Mouse (Mus musculus) ES-Bruce4 (cell line): ENCODE results near the gene Lhx1. TPM values are rescaled to one million over a fixed set of nuclear protein-coding genes. Genes with fewer than 3 reads are reported as not detected.
A peak's percentile ranks its signal among the peaks of the same experiment; 100 is the strongest.

Source experiments
- H3K27ac ChIP-seq: 2 replicates; pipeline ENCODE4 v1.5.1; 2012; ENCODE audit warnings: low read length, inconsistent platforms; ENCODE audit not compliant: insufficient read depth
- H3K27me3 ChIP-seq: 2 replicates; pipeline ENCODE4 v1.6.1; 2012; ENCODE audit warnings: mild to moderate bottlenecking, low read length, inconsistent platforms; ENCODE audit not compliant: control insufficient read depth, poor library complexity, insufficient read depth, severe bottlenecking
- H3K36me3 ChIP-seq: 2 replicates; pipeline ENCODE4 v1.6.1; 2012; ENCODE audit warnings: inconsistent platforms, mild to moderate bottlenecking, low read length, moderate library complexity; ENCODE audit not compliant: control insufficient read depth, poor library complexity, insufficient read depth, severe bottlenecking
- H3K4me1 ChIP-seq: one replicate; pipeline ENCODE4 v1.8.1; 2011; ENCODE audit warnings: low read length; ENCODE audit not compliant: control insufficient read depth, insufficient read depth
- H3K4me3 ChIP-seq: 2 replicates; pipeline ENCODE4 v1.5.1; 2011; ENCODE audit warnings: low read depth, mild to moderate bottlenecking, low read length
- H3K9ac ChIP-seq: 2 replicates; pipeline ENCODE4 v1.6.1; 2012; ENCODE audit warnings: low read depth, mild to moderate bottlenecking, inconsistent platforms; ENCODE audit not compliant: poor library complexity, severe bottlenecking
- H3K9me3 ChIP-seq: replicated peaks from 2 replicates; pipeline ENCODE4 v1.6.1; 2012; ENCODE audit warnings: mild to moderate bottlenecking, low read length, inconsistent platforms; ENCODE audit not compliant: control insufficient read depth, poor library complexity, insufficient read depth, severe bottlenecking
- CTCF ChIP-seq: IDR thresholded peaks from one replicate; pipeline ENCODE4 v1.8.1; 2011; ENCODE audit warnings: low read depth, low read length
- EP300 ChIP-seq: IDR thresholded peaks from 2 replicates; pipeline ENCODE4 v1.6.1; 2011; ENCODE audit warnings: low read depth, low read length; ENCODE audit not compliant: insufficient read depth
- POLR2A ChIP-seq: IDR thresholded peaks from one replicate; pipeline ENCODE4 v1.8.1; 2011; ENCODE audit warnings: low read length; ENCODE audit not compliant: insufficient read depth
- polyA plus RNA-seq: library from polyadenylated mRNA; stranded (reverse); fragments of >200 nt; gene quantifications from 2 replicates; pipeline ENCODE4 v1.2.4, GENCODE M21; 2011; ENCODE audit warnings: low read depth; ENCODE audit not compliant: missing spikeins, insufficient read depth, insufficient read length

Gene Lhx1
- polyA plus RNA-seq, 1 experiment, result 1.5 TPM

DNA sequence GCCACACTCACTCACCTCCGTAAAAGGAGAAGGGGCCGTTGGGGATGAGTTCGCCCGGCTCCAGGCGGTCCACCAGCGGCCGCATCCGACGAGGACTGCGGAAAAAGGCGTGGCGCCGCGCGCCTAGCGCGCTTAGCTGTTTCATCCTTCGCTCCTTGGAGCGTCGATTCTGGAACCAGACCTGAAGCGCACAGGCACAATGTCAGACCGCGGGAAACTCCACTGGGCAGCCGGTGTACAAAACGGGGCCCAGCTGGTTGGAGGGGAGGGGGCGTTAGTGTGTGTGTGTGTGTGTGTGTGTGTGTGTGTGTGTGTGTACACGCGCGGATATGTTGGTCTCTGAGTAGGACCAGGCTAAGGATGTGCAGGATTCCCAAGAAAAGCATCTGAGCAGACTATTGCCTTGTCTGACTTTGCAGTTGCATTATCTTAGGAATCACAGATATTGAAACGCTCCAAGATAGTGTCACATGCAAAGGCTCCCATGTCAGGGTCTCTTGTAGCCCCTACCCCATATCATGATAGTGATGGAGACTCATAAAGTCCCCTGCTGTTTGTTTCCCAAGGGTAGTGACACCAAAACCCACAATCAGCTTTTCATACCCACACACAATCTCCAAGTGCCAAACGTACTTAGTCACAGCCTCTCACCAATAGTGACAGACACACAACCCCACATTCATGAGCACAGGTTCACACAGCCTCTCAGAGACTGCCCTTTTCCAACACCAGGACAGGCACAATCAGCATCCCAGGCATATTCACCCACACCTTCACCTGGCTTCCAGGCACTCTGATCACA, 4.9 kb downstream of the Lhx1 start:
- no peaks in the 10 kb centered on the region for H3K4me1 ChIP-seq
- no peak overlapping the region for H3K27ac ChIP-seq
- H3K27me3 ChIP-seq, result peaks cover 73% of the 10 kb centered on the region
- H3K9ac ChIP-seq, result no peak overlapping the region
- no peaks in the 10 kb centered on the region for H3K9me3 ChIP-seq
- H3K36me3 ChIP-seq, result no peaks in the 10 kb centered on the region
- peak overlapping the region; percentile 27 for H3K4me3 ChIP-seq
- no peak for TF ChIP-seq CTCF
- no peak for TF ChIP-seq POLR2A
- no peak for TF ChIP-seq EP300

DNA sequence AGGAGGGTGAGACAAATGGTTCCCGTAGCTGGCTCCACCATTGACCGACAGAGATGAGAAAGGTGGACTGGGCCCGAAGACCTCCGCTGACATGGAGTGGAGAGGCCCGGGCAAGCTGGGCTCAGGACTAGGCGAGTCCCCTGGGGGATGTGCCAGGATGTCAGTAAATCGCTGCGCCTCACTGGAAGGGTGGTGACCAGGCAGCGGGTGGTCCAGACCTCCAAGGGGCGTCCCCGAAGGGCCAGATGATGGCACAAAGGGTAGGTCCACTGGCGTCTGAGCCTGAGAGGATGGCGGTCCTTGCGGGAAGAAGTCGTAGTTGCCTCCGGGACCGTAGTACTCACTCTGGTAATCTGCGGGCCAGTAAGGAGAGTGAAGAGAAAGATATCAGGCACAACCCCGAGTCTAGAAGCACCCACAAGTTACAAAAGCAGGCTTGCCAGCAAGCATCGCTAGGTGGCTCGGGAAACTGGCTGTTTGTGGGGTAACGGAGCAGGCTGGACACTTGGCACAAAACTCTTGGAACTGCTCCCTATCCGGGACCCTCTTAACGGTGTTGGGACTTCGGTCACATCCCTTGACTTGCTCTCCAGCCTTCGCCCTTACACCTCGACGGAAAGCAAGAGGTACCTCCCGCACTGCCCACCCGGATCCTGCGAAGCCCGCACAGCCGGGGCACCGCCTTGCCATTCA, 5.6 kb downstream of the Lhx1 start:
- no peaks in the 10 kb centered on the region for H3K36me3 ChIP-seq
- H3K4me1 ChIP-seq, result no peaks in the 10 kb centered on the region
- H3K9ac ChIP-seq, result no peak overlapping the region
- H3K4me3 ChIP-seq, result peak overlapping the region; percentile 27
- H3K27me3 ChIP-seq, result peaks cover 67% of the 10 kb centered on the region
- H3K27ac ChIP-seq, result no peak overlapping the region
- TF ChIP-seq POLR2A (no peak), CTCF (no peak), EP300 (no peak)
- no peaks in the 10 kb centered on the region for H3K9me3 ChIP-seq

DNA sequence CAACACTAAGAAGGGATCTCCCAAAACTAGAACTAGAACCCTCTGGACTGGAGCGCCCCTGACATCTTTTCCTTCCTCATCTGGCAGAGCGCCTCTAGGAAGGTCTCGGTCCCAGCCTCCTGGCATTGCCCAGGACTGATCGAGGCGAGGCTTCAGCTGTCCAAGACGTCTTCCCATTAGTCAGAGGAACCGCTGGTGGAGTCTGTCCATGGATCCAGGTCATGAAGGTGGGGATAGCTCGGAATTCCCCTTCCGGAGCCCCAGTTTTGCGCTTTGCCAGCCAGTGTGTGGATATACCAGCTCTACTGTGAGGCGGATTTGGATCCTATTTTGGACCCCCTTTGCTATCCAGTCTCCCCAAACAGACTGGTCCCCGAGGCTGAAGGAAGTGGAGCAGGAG, 6.3 kb downstream of the Lhx1 start:
- Histone ChIP-seq H3K4me1 (no peaks in the 10 kb centered on the region), H3K4me3 (no peak overlapping the region), H3K9ac (no peak overlapping the region), H3K27ac (no peak overlapping the region), H3K27me3 (peaks cover 62% of the 10 kb centered on the region), H3K36me3 (no peaks in the 10 kb centered on the region), H3K9me3 (no peaks in the 10 kb centered on the region)
- no peak for TF ChIP-seq EP300
- TF ChIP-seq POLR2A, result no peak

DNA sequence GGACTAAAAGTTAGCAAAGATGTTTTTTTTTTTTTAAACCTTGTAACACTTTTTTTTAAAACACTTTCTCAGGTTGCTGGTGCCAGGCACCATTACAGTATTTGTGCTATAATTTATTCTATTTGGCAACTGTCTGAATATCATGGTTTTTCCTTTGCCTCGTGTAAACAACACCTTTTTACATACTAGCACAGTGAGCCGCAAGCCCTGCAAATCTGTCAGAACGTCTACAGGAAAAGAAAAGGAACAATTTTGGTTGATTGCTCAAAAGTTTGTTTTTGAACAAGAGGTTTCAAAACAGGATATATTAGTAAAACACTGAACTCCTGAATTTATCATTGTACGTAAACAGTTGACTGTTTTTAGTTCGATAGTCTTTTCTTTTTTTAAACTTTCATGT, 7.1 kb downstream of the Lhx1 start:
- H3K4me3 ChIP-seq, result no peak overlapping the region
- TF ChIP-seq EP300 (no peak), CTCF (no peak), POLR2A (no peak)
- no peaks in the 10 kb centered on the region for H3K4me1 ChIP-seq
- no peak overlapping the region for H3K9ac ChIP-seq
- H3K36me3 ChIP-seq, result no peaks in the 10 kb centered on the region
- H3K27ac ChIP-seq, result no peak overlapping the region
- H3K9me3 ChIP-seq, result no peaks in the 10 kb centered on the region
- peaks cover 58% of the 10 kb centered on the region for H3K27me3 ChIP-seq

DNA sequence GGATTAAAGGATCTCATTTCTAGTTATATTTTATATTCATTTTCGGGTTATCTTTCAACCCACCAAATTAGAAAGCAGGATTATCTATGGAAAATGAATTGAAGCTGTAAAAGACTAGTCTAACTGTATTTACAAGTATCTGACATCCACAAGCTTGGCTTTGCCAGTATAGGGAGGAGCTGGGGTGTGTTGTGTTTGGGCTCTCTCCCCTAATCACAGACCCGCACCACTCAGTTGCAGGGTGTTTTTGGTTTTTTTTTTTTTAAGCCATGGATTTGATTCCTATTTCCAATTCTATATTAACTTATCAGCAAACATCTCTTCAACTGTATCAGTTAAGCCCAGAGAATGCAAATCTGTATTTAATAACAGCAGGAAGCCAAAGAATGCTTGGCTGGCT, 7.9 kb downstream of the Lhx1 start:
- Histone ChIP-seq H3K4me1 (no peaks in the 10 kb centered on the region), H3K4me3 (no peak overlapping the region), H3K36me3 (no peaks in the 10 kb centered on the region), H3K27ac (no peak overlapping the region), H3K9ac (no peak overlapping the region), H3K9me3 (no peaks in the 10 kb centered on the region), H3K27me3 (peaks cover 50% of the 10 kb centered on the region)
- TF ChIP-seq CTCF (no peak), EP300 (no peak), POLR2A (no peak)

DNA sequence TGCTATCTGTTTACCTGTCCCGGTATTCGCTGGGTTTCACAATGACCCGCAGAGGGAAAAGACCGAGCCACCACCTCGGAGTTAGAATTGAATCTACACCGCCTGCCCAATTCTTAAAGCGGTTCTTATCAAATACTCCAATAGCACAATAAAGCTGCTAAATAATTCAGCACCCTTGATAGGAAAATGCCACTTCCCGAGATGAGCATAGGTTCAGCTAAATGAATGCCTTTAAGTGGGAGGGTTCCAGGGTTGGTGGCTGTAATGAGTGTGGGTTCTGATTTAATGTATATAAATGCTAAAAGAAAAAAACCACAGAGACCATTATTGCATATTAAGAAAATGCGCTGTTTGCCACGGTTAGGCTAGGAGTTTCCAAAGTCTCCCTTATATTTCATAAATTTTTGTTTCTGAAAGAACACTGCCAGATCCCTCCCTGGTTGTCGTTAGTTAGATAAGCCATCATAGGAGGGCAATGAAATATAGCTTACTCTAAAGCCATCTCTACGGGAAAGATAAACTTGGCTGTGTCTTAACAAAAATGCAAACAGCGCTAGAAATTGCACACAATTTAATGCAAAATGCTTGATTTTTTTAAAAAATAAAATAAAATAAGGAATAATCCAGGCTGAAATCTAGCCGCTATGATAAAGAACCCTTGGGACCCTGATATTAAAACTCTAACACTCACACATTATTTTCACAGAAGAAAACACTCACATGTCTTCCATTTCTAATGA, 8.7 kb downstream of the Lhx1 start:
- Histone ChIP-seq H3K4me1 (no peaks in the 10 kb centered on the region), H3K9ac (no peak overlapping the region), H3K9me3 (no peaks in the 10 kb centered on the region), H3K36me3 (no peaks in the 10 kb centered on the region), H3K4me3 (no peak overlapping the region), H3K27ac (no peak overlapping the region), H3K27me3 (peaks cover 43% of the 10 kb centered on the region)
- TF ChIP-seq EP300, result no peak
- no peak for TF ChIP-seq CTCF
- TF ChIP-seq POLR2A, result no peak
